Mouse (Mus musculus) liver, embryonic 11.5 days (tissue): ENCODE results near the gene Dst. TPM values are rescaled to one million over a fixed set of nuclear protein-coding genes. Genes with fewer than 3 reads are reported as not detected.

Experiments
- ATAC-seq: fragments of 200-750 bp; cut with Nextera tagmentation; replicated peaks from 2 replicates; pipeline ENCODE4 v1.8.0; 2017; ENCODE audit warnings: moderate number of reproducible peaks, mild to moderate bottlenecking, moderate TSS enrichment, moderate library complexity; ENCODE audit not compliant: low FRiP score
- DNase-seq: peaks from one replicate; pipeline ENCODE4 v3.0.0-alpha.2; 2017; ENCODE audit warnings: low spot score
- H3K27ac ChIP-seq: fragments of 300-500 bp; sonication (generic); 2 replicates; pipeline ENCODE4 v1.5.1; 2014; ENCODE audit warnings: mild to moderate bottlenecking, low read depth, low read length, control low read depth
- H3K27me3 ChIP-seq: fragments of 300-500 bp; sonication (generic); replicated peaks from 2 replicates; pipeline ENCODE4 v1.6.1; 2014; ENCODE audit warnings: low read length, mixed read lengths; ENCODE audit not compliant: control insufficient read depth, insufficient read depth
- H3K36me3 ChIP-seq: fragments of 300-500 bp; sonication (generic); 2 replicates; pipeline ENCODE4 v1.6.1; 2014; ENCODE audit warnings: mild to moderate bottlenecking, low read length, moderate library complexity, mixed read lengths; ENCODE audit not compliant: control insufficient read depth, insufficient read depth
- H3K4me1 ChIP-seq: fragments of 300-500 bp; sonication (generic); replicated peaks from 2 replicates; pipeline ENCODE4 v1.6.1; 2014; ENCODE audit warnings: low read length, mixed read lengths; ENCODE audit not compliant: control insufficient read depth, insufficient read depth
- H3K4me2 ChIP-seq: fragments of 300-500 bp; sonication (generic); 2 replicates; pipeline ENCODE4 v1.6.1; 2014; ENCODE audit warnings: mild to moderate bottlenecking, control low read depth, moderate library complexity
- H3K4me3 ChIP-seq: fragments of 300-500 bp; sonication (generic); 2 replicates; pipeline ENCODE4 v1.5.1; 2014; ENCODE audit warnings: low read depth, low read length, control low read depth
- H3K9ac ChIP-seq: fragments of 300-500 bp; sonication (generic); 2 replicates; pipeline ENCODE4 v1.6.1; 2014; ENCODE audit warnings: low read depth, low read length, control low read depth
- H3K9me3 ChIP-seq: fragments of 300-500 bp; sonication (generic); 2 replicates; pipeline ENCODE4 v1.6.1; 2016; ENCODE audit warnings: low read length, inconsistent platforms, mixed read lengths; ENCODE audit not compliant: control insufficient read depth
- WGBS: fragments of 180-500 bp; shearing (Covaris S2); extraction: QIAGEN DNeasy Blood & Tissue Kit; methylation state at CpG from one replicate; pipeline ENCODE4 v1.1.7; 2014; 5-methylcytosine and 5-hydroxymethylcytosine counted together
- polyA plus RNA-seq: library from polyadenylated mRNA; unstranded; fragments of >200 nt; fragmentation: Nextera tagmentation; extraction: Ambion mirVana; gene quantifications from 2 replicates; pipeline ENCODE4 v1.2.1, GENCODE M21; 2014

Gene Dst
- polyA plus RNA-seq, 1 experiment from 2014 or later, result 9.4 TPM

- no peaks in the 10 kb centered on the region for H3K27me3 ChIP-seq
- DNase-seq, result no peak
- ATAC-seq, result no peak
- H3K4me2 ChIP-seq, result no peak overlapping the region
- H3K27ac ChIP-seq, result no peak overlapping the region
- whole genome bisulfite sequencing, result 87% methylated on average over 15 of the region's 15 CpGs
- H3K9ac ChIP-seq, result no peak overlapping the region
- H3K9me3 ChIP-seq, result no peaks in the 10 kb centered on the region
- no peak overlapping the region for H3K4me3 ChIP-seq
- no peaks in the 10 kb centered on the region; the same call in 1 of the 2 replicates for H3K36me3 ChIP-seq
- no peaks in the 10 kb centered on the region for H3K4me1 ChIP-seq
Measured at GRCm38 (mm10) chr1:34245951-34246641, 338.1 kb downstream of the Dst start.

- Histone ChIP-seq H3K9me3 (no peaks in the 10 kb centered on the region), H3K4me2 (no peak overlapping the region), H3K4me1 (no peaks in the 10 kb centered on the region), H3K27ac (no peak overlapping the region), H3K4me3 (no peak overlapping the region), H3K36me3 (no peaks in the 10 kb centered on the region; the same call in 1 of the 2 replicates), H3K9ac (no peak overlapping the region), H3K27me3 (no peaks in the 10 kb centered on the region)
- no peak for DNase-seq
- 91% methylated on average over 8 of the region's 8 CpGs for WGBS
- ATAC-seq, result no peak
Measured at GRCm38 (mm10) chr1:34246642-34246987, 338.6 kb downstream of the Dst start.

GRCm38 (mm10) chr1:34251137-34251536 lies 343.1 kb downstream of the Dst start:
- Histone ChIP-seq H3K4me3 (no peak overlapping the region), H3K9me3 (no peaks in the 10 kb centered on the region), H3K27me3 (no peaks in the 10 kb centered on the region), H3K4me2 (no peak overlapping the region), H3K4me1 (no peaks in the 10 kb centered on the region), H3K36me3 (peaks cover 3% of the 10 kb centered on the region; the same call in 1 of the 2 replicates), H3K9ac (no peak overlapping the region), H3K27ac (no peak overlapping the region)
- 51% methylated on average over 13 of the region's 13 CpGs for WGBS
- DNase-seq (no peak), ATAC-seq (no peak)

GRCm38 (mm10) chr1:34252267-34252666 lies 344.2 kb downstream of the Dst start:
- H3K27me3 ChIP-seq, result no peaks in the 10 kb centered on the region
- no peak overlapping the region for H3K4me3 ChIP-seq
- 91% methylated on average over 8 of the region's 8 CpGs for WGBS
- ATAC-seq (no peak), DNase-seq (no peak)
- H3K27ac ChIP-seq, result no peak overlapping the region
- H3K9ac ChIP-seq, result no peak overlapping the region
- H3K4me1 ChIP-seq, result no peaks in the 10 kb centered on the region
- H3K36me3 ChIP-seq, result peaks cover 3% of the 10 kb centered on the region; the same call in 1 of the 2 replicates
- no peak overlapping the region for H3K4me2 ChIP-seq
- no peaks in the 10 kb centered on the region for H3K9me3 ChIP-seq

GRCm38 (mm10) chr1:34253876-34254275 lies 345.9 kb downstream of the Dst start:
- Histone ChIP-seq H3K9me3 (no peaks in the 10 kb centered on the region), H3K36me3 (peaks cover 6% of the 10 kb centered on the region; the same call in 1 of the 2 replicates), H3K27ac (no peak overlapping the region), H3K9ac (no peak overlapping the region), H3K4me3 (no peak overlapping the region), H3K4me1 (no peaks in the 10 kb centered on the region), H3K27me3 (no peaks in the 10 kb centered on the region), H3K4me2 (no peak overlapping the region)
- 76% methylated on average over 7 of the region's 7 CpGs for WGBS
- ATAC-seq (no peak), DNase-seq (no peak)

- Histone ChIP-seq H3K27ac (no peak overlapping the region), H3K27me3 (no peaks in the 10 kb centered on the region), H3K4me3 (no peak overlapping the region), H3K36me3 (peaks cover 9% of the 10 kb centered on the region), H3K9me3 (no peaks in the 10 kb centered on the region), H3K4me2 (no peak overlapping the region), H3K9ac (no peak overlapping the region), H3K4me1 (peaks cover 2% of the 10 kb centered on the region; the same call in 1 of the 2 replicates)
- 79% methylated on average over 8 of the region's 8 CpGs for WGBS
- no peak for DNase-seq
- ATAC-seq, result no peak
Measured at GRCm38 (mm10) chr1:34259898-34260297, 351.9 kb downstream of the Dst start.

- Histone ChIP-seq H3K27ac (no peak overlapping the region), H3K36me3 (peaks cover 9% of the 10 kb centered on the region), H3K9ac (no peak overlapping the region), H3K4me1 (peaks cover 2% of the 10 kb centered on the region; the same call in 1 of the 2 replicates), H3K4me2 (no peak overlapping the region), H3K9me3 (no peaks in the 10 kb centered on the region), H3K4me3 (no peak overlapping the region), H3K27me3 (no peaks in the 10 kb centered on the region)
- WGBS, result 84% methylated on average over 12 of the region's 12 CpGs
- ATAC-seq (no peak), DNase-seq (no peak)
Measured at GRCm38 (mm10) chr1:34261011-34261410, 353.0 kb downstream of the Dst start.

- whole genome bisulfite sequencing, result 86% methylated on average over 13 of the region's 13 CpGs
- H3K9me3 ChIP-seq, result no peaks in the 10 kb centered on the region
- H3K36me3 ChIP-seq, result peaks cover 4% of the 10 kb centered on the region; the same call in 1 of the 2 replicates
- ATAC-seq (no peak), DNase-seq (no peak)
- no peaks in the 10 kb centered on the region for H3K27me3 ChIP-seq
- no peak overlapping the region for H3K4me2 ChIP-seq
- H3K4me1 ChIP-seq, result no peaks in the 10 kb centered on the region
- H3K9ac ChIP-seq, result no peak overlapping the region
- H3K4me3 ChIP-seq, result no peak overlapping the region
- no peak overlapping the region for H3K27ac ChIP-seq
Measured at GRCm38 (mm10) chr1:34268520-34268919, 360.5 kb downstream of the Dst start.

GRCm38 (mm10) chr1:34269578-34269977 lies 361.6 kb downstream of the Dst start:
- no peak overlapping the region for H3K4me3 ChIP-seq
- H3K27ac ChIP-seq, result no peak overlapping the region
- no peaks in the 10 kb centered on the region for H3K4me1 ChIP-seq
- 80% methylated on average over 11 of the region's 11 CpGs for WGBS
- no peak overlapping the region for H3K9ac ChIP-seq
- no peaks in the 10 kb centered on the region for H3K9me3 ChIP-seq
- no peak for ATAC-seq
- H3K27me3 ChIP-seq, result no peaks in the 10 kb centered on the region
- no peak for DNase-seq
- H3K4me2 ChIP-seq, result no peak overlapping the region
- H3K36me3 ChIP-seq, result no peaks in the 10 kb centered on the region
